8 mouse cellular contexts compared by ENCODE assay signal in the genomic region with DNA sequence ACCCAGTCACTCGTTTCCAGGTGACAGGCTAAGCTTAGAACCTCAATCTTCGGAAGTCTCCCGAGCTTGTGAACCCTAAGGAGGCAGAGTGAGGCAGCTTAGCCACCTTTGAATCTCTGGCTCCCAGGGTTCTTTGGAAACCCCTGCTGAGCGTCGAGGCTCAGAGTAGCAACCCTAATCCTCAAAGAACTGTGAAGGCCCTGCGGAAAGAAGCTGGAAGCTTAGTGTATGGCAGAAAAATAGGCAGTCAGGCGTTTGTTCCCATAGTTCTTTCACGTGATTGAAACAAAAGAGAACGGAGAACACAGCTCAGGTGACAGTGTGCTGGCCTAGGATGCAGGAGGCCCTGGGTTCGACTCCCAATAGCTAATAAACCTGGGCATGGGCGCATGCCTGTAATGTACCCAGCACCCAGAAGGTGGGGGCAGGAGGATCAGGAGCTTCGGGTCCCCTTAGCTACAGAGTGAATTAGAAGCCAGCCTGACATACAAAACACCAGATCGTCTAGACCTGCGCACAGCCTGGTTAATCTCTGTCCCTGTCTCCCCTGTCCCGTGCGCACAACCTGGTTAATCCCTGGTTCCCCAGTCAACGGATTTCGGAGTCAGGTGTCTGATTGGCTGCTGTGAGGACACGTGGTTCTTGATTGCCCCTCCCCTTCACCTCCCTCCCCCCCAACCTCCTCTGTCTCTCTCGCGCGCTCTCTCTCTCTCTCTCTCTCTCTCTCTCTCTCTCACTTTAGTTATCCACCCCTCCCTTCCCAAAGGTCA. TPM values are rescaled to one million over a fixed set of nuclear protein-coding genes. Genes with fewer than 3 reads are reported as not detected.
A peak's percentile ranks its signal among the peaks of the same experiment; 100 is the strongest.
DNase-seq lines count a peak whose midpoint lies in the region; ATAC-seq and TF ChIP-seq lines count a peak whose summit lies in the region.

No protein-coding gene starts in this region.

- H3K27ac ChIP-seq in left cerebral cortex, adult 2 months, result peak overlapping the region; percentile 48; the same call in 1 of the 2 replicates
- H3K27ac ChIP-seq in liver, postnatal 0 days (ENCODE audit: low read depth), result no peak overlapping the region

- peak overlapping the region; percentile 66 for H3K4me2 ChIP-seq in liver, postnatal 0 days (ENCODE audit: low read depth, low read length)

- no peaks in the 10 kb centered on the region for H3K9me3 ChIP-seq in liver, postnatal 0 days (ENCODE audit: low read length)

- intact Hi-C loops in left cerebral cortex, adult 2 months (cut with DNase I), result no loop called here

- peaks cover 11% of the 10 kb centered on the region for H3K4me1 ChIP-seq in liver, postnatal 0 days (ENCODE audit: insufficient read depth)

- no peak for TF ChIP-seq EP300 in liver, postnatal 0 days (IDR thresholded peaks at IDR 0.05; ENCODE audit: low read depth)

- peak overlapping the region; percentile 27; the same call in 1 of the 2 replicates for H3K9ac ChIP-seq in liver, postnatal 0 days (replicated peaks)

- peak; percentile 75 for ATAC-seq in liver, postnatal 0 days

- H3K4me3 ChIP-seq in left cerebral cortex, adult 2 months, result peak overlapping the region; percentile 28
- H3K4me3 ChIP-seq in liver, postnatal 0 days (ENCODE audit: low read depth, low read length), result peak overlapping the region; percentile 29

- DNase-seq in left cerebral cortex, adult 2 months (ENCODE audit: extremely low spot score in 1 of 2, low spot score in 2 of 2), result peak in 1 of 2 experiments; percentile 38
- no peak for DNase-seq in left cerebral cortex, adult 11 months (ENCODE audit: low spot score)
- peak; percentile 66 for DNase-seq in cerebellum, adult 9-11 months
- peak; percentile 31 for DNase-seq in gastrocnemius, postnatal 10 days
- peak; percentile 60 to 69 for DNase-seq in kidney, adult 8-10 months
- peak; percentile 55 for DNase-seq in liver, postnatal 0 days
- DNase-seq in retina, adult 2 months (ENCODE audit: low read depth, low spot score), result peak; percentile 94
- DNase-seq in testis, postnatal 14 days (ENCODE audit: low spot score), result no peak

- no peak for TF ChIP-seq CTCF in left cerebral cortex, adult 2 months (IDR thresholded peaks at IDR 0.05)
- no peak for TF ChIP-seq CTCF in liver, postnatal 0 days (IDR thresholded peaks at IDR 0.05; ENCODE audit: low read depth)

- H3K27me3 ChIP-seq in liver, postnatal 0 days (ENCODE audit: insufficient read depth, low read length), result 0 out of 2 replicates have a peak, but pooled peaks cover 3% of the 10 kb centered on the region

- 20% methylated on average over 22 of the region's 22 CpGs for WGBS in liver, postnatal 0 days (ENCODE audit: insufficient replicate concordance)

- no peaks in the 10 kb centered on the region; the same call in 1 of the 2 replicates for H3K36me3 ChIP-seq in liver, postnatal 0 days (replicated peaks; ENCODE audit: insufficient read depth, low read length)

RNA-seq across cellular contexts. Expression of gene Sirt4, which starts 9.0 kb away (rescaled TPM):
- total RNA-seq in left cerebral cortex, adult 2 months (2021), result 10 to 100 TPM; 40.7 to 43.5 TPM
- total RNA-seq in gastrocnemius, postnatal 10 days (2021), result 10 to 100 TPM; 12.7 to 16.6 TPM
- 3.5 and 3.9 TPM in 2 replicates for polyA plus RNA-seq in liver, postnatal 0 days (2015; fragmentation: Nextera tagmentation; extraction: Ambion mirVana)

RNA-seq across cellular contexts. Expression of gene Pla2g1b, which starts 9.5 kb away (rescaled TPM):
- total RNA-seq in left cerebral cortex, adult 2 months (2021), result not detected
- not detected for total RNA-seq in gastrocnemius, postnatal 10 days (2021)
- polyA plus RNA-seq in liver, postnatal 0 days (2015; fragmentation: Nextera tagmentation; extraction: Ambion mirVana), result not detected in 2 replicates

RNA-seq across cellular contexts. Expression of gene Pxn, which starts 31.0 kb away (rescaled TPM):
- total RNA-seq in left cerebral cortex, adult 2 months (2021), result 10 to 100 TPM; 22.8 to 25.7 TPM
- total RNA-seq in gastrocnemius, postnatal 10 days (2021), result 100 to 1,000 TPM; 107 to 130 TPM
- 14.9 and 16.3 TPM in 2 replicates for polyA plus RNA-seq in liver, postnatal 0 days (2015; fragmentation: Nextera tagmentation; extraction: Ambion mirVana)

RNA-seq across cellular contexts. Expression of gene Msi1, which starts 46.1 kb away (rescaled TPM):
- total RNA-seq in left cerebral cortex, adult 2 months (2021), result 10 to 100 TPM; 46.1 to 51.8 TPM
- 1 to 10 TPM; 2.6 to 6.1 TPM for total RNA-seq in gastrocnemius, postnatal 10 days (2021)
- polyA plus RNA-seq in liver, postnatal 0 days (2015; fragmentation: Nextera tagmentation; extraction: Ambion mirVana), result 0.15 and 0.26 TPM in 2 replicates

Comparison
In these comparisons a context has a peak if more than half of its experiments do, and no peak if none do; other contexts are left out.
1. DNase-seq: peak in cerebellum, adult 9-11 months (single experiment), gastrocnemius, postnatal 10 days (single experiment), kidney, adult 8-10 months (2 of 2), liver, postnatal 0 days (single experiment) and retina, adult 2 months (single experiment); none in left cerebral cortex, adult 11 months (single experiment) and testis, postnatal 14 days (single experiment).
2. RNA of gene Pxn, which starts 31.0 kb away (total RNA-seq): 107 to 130 TPM in gastrocnemius, postnatal 10 days; 22.8 to 25.7 TPM in left cerebral cortex, adult 2 months; every median in the first group is over 4 times any median in the second.